Mouse (Mus musculus) c-Kit-positive CD71-negative TER-119-negative erythroid progenitor cells, embryonic 14.5 days (primary cell): ENCODE data around the gene Pcdh15.

ENCODE experiments used
- DNase-seq: peaks from one replicate; pipeline ENCODE4 v3.0.0-alpha.2; 2013; ENCODE audit warnings: low read depth

The Pcdh15 gene

DNA sequence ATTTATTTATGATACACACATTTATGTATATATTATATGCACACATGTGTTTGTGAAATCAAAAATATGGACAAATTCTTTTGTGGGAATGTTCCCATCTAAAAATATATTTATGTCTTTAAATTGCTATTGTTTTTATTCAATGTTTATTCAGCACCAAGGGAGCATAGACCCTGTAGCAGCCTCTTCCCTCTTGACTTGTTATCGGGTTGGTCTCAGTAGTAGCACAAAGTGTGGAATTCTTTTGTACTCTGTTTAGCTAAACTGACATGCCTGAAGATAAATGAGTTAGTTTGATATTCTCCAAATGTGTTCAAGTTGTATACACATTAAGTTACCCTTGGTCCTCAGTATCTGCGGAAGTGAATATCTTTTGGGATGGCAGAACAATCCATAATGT, 848.7 kb downstream of the Pcdh15 start:
- DNase-seq, result no peak

DNA sequence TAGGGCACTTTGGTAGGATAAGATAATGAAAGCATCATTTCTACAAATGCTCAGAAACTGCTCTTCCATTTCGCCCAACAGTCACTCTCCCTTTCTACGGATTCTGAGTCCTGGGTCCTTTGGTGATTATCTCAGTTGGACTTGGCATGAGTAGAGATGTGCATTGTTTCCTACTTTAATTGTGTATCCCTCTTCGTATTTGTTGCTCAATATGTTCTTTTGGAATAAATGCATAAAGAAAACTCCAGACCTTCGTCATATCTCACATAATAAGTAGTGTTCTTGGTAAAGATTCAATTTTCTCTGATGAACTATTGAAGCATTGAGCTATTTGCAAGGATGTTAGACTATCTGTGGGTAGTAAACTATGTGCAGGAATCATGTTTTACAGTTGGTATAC, 854.2 kb downstream of the Pcdh15 start:
- DNase-seq, result no peak

DNA sequence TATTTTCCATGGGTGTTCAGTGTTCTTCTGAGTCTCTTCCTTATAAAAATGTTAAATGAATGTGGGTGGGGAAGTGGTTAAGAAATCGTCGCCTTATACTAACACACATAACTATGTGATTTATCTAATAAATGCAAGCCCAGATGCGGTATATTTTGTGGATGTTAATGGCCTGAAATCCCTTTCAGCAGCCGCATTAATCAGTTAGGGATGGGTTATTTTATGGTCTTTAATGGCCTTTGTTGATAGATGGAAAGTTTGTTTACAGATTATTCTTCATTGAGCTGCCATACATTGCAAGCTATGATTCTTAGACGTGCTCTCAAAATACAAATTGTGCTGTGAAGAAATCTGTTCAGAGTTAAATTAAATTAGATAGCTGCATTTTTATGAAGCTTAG, 884.9 kb downstream of the Pcdh15 start:
- DNase-seq, result no peak

DNA sequence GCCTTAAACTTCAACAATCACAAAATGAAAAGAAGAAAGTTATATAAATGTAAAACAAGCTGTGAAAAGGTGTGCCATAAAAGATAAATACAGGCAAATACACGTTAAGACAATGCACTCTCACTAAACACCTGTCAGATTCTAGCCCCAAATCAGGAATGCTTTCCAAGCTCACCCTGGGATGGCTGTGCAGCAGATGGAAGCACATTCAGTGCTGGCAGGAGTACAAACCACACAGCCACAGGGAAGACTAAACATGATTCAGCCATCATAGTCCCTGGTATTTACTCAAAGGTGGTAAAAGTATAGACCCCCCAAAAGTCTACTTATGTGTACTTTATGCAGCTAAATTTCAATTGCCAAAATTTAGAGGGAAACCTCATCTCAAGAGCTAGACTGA, 909.7 kb downstream of the Pcdh15 start:
- DNase-seq, result no peak

DNA sequence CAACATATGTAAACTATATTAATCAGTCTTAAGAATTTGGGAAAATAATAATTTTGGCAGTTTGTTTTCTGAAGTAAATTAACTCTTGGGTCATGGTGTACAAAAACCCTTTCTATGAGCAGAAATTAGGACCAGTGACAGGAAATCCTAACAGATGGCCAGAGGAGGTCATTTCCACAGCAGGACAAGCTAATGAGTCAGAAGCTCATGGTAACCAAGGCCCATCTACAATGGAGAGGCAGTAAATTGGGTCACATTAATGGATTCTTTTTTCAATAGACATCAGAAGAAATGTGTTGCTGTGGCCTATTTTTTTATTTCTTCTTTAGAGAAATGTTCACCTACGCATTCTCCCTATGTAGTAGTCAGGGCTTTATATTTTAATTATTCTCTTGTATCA, 923.9 kb downstream of the Pcdh15 start:
- no peak for DNase-seq

DNA sequence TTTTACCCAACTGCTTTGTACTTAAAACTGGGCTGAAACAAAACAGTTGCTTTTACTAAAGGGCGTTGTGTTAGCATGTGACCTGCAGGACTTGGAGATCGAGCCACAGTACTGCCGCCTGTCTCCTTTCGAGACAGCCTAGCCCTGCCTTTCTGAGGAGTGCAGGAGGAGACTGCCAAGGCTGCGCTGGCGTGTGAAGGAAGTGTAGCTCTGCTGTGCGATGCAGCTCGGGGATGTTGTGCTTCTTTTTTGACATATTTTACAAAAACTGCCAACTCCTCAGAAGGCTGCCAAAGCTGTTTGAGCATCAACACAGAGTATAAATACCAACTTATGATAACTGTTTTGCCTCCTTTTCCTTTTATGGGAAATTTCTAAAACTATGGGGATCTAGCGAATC, 953.9 kb downstream of the Pcdh15 start:
- no peak for DNase-seq

DNA sequence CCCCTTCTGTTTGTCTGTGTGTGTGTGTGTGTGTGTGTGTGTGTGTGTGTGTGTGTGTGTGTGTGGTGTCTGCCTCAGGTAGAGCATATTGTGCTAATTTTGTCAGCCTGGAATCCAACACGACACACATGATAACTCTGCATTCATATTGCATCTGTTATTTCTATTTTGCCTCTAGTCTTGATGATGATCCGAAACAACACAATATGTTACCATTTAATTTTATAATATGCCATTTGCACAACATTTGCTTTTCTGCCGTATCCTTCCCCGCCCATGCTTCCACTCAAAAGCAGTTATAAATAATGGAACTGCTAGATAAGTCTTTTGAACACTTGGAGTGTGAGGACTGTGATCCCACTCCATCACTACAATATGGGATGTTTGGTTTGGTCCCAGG, 987.5 kb downstream of the Pcdh15 start:
- no peak for DNase-seq

DNA sequence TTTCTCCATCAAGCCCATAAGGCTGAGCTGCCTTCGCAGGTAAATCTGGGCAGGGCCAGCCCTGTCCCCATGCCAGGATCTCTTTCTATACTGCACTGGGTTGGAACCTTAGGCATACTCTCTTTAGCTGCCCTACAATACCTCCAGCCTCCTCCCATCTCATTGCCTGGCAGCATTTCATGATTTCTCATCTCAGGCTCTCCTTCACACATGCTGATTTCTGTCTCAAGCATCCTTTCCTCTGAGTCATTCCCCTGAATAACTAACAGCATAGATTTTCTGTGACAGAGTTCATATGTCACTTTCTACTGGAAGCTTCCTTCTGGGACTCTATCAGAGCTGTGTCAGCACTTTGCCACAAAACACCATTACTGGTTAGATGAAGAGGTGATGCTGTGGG, 999.2 kb downstream of the Pcdh15 start:
- no peak for DNase-seq

DNA sequence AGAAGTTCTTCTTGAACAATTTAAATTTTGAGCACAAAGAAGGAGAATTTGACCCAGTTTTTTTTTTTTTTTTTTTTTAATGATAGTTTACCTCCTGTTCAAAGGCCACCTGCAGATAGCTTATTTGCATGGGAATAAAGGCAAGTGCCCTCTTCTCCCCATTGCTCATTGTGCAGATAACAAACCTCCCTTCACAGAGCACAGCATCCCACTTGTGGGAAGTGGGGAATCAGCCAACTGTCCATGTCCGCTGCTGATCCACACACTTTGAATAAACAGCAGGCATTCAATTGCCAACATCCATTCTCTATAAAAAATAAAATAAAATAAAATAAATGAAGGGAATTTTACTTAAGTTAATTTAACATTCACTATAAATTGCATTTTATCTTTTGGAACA, 1015.0 kb downstream of the Pcdh15 start:
- DNase-seq, result no peak

DNA sequence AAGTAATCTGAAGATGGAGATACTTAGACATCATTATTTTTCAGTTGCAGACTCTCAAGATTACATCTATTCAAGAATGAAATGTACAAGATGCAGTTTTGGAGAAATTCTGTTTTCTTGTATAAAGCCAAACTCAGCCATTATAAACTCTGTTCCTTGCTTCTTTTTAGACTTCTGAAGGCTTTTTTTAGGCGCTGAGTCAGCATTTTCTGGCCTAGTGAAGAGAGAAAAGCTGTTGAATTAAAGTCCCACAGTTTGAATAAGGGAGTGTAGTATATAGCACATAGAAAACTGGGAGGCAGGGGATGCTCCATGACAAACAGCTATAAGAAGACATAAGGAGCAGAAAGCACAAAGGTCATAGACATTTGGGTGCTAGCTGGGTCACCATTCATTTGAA, 1017.7 kb downstream of the Pcdh15 start:
- DNase-seq, result no peak

DNA sequence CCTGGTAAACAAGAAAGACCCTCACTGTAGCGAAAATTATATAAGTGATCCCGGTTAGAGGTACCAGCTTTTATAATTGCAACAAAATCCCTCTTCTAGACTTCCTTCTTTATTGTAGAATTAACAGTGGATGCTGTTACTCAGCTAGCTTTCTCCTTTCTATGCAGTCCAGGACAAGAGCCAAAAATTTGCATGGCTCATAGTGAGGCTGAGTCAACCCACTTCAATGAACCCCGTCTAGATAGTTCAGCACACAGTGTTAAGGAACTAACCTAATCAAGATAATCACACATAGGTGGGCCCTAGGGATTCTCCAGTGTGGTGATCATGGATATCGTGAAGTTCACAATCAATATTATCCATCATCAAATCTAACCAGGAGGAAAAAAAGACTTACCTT, 1024.3 kb downstream of the Pcdh15 start:
- DNase-seq, result no peak

DNA sequence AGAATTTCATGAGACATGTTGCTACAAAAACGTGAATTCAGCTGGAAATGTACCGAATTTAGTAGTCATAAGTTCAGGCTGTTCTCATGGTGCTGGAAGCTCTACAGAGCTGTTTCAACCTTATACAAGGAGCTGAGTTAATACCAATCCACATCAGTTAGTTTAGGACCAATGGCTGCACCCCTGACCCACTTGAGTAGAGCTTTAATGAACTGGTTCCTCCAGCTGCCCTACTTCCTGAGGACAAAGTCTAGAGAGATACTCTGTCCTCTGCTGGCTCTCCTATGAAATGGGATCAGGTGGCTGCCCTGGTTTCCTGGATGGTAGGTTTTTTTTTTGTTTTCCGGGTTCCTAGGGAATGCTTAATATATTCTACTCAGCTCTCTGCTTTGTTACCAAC, 1030.0 kb downstream of the Pcdh15 start:
- no peak for DNase-seq

DNA sequence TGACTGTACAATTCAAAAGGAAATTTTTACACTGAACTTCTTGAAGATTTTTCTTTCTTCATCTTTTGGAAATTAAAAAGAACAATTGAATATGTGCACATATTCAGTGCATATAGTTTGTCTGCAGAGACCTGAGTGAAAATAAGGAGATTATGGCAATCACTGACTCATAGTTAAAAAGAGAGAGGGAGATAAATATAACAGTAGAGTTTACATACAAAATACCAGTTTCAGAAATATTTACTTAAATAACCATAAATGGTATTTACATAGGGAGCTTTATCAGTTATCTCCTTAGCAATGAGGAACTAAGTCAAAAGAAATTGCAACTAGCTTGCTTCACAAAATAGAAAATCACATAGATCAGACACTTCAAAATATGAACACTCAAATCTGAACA, 1030.5 kb downstream of the Pcdh15 start:
- no peak for DNase-seq

DNA sequence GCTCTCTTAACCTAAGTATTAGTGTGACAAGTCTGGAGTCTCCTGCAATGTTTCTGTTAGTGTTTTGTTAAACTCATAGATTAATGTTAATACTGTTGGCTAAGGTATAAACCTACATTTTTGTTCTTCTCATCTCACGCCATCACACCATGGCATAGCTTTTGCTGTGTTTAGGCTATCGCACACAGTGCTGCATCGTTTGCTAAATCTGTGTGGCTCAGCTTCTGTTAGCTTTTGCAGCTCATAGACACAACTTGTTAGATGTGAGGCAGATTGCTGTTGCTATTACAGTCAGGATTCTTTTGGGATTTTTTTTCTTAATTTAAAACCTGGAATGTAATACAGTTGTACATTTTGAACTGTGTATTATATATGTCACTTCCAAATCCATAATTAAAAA, 1031.7 kb downstream of the Pcdh15 start:
- DNase-seq, result no peak

DNA sequence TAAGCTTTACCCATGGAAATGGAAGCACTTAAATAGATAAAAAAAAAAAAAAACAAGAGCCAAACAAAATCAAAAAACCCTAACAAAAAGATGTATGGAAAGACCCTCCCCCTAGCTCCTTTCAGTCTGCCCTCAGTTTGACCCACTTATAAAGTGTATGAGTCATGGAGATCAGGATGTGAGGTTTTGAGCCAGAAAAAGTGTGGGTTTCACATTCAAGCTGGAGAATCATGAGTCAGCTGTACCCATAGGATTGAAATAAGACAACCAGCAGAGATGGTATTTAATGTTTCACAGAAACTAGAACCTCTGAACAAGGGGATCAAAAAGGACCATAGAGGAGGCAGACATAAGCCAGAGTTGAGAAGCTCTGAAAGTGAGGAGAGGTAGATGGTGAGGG, 1048.8 kb downstream of the Pcdh15 start:
- DNase-seq, result no peak

DNA sequence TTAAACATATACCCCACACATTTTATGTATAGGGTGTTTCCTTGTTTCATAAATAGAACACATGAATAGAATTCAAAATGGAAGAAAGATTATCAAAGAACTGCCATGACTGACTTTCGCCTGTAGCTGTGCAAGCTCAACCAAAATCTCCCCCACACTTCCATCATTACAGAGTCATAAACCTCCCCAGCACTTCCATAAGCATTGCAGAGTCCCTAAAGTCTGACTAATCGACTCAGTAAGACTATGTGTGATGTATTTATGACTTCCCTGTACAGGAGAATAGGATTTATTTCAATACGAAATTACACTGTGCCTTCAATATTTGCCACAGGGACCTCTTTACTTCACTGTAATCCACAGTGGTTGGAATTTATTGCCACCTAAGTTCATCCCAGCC, 1082.8 kb downstream of the Pcdh15 start:
- no peak for DNase-seq

DNA sequence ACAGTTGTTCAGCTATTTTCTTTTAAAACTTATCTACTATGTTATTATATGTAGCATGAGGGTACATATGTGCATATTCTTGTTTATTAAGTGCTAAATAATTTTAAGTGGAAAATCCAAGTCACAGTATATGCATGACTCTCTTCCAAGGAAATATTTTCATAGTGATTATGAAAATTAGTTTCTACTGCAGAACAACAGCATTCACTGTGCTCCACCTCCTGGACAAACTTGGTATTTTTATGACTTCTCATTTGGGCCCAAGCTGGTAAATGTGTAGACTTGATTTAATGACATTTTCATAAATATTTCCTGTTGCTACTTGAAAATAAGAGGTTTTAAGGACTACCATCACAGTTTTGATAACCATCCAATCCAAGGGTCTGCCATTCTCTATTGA, 1104.5 kb downstream of the Pcdh15 start:
- no peak for DNase-seq

DNA sequence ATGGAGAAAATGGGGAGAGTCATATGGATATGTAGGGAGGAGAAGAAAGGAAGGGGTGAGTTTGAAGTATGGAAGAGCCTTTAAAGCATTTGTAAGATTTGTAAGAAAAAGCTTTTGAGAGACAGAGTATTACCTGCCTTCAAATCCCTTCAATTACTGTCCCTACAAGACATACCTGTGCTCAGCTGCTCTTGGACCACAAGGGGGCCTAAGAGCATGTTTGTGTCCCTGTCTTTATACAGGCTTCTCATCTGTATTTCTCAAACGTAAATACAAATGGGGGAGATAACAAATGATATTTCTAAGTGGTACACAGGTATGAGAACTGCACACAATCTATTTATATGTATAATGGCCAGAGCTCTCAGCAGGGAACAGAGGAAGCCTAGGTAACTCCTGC, 1118.1 kb downstream of the Pcdh15 start:
- DNase-seq, result no peak

DNA sequence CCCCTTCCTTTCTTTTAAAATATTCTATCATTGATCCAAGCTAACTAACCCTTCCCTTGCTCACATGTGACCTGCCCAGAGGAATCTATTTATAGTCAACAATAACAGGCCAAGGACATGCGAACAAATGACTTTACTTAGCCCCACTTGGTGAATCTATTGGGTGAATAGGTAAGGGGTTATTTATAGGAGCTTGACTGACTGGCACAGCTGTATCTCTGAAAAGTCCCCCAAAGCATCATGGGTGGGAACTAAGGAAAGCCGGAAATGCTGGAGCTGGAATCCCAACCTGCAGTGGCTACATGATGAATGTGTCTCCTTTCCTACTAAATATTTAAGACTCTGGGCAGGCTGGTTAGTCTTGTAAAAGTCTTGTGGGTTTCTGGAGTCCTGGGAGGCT, 1121.3 kb downstream of the Pcdh15 start:
- DNase-seq, result no peak

DNA sequence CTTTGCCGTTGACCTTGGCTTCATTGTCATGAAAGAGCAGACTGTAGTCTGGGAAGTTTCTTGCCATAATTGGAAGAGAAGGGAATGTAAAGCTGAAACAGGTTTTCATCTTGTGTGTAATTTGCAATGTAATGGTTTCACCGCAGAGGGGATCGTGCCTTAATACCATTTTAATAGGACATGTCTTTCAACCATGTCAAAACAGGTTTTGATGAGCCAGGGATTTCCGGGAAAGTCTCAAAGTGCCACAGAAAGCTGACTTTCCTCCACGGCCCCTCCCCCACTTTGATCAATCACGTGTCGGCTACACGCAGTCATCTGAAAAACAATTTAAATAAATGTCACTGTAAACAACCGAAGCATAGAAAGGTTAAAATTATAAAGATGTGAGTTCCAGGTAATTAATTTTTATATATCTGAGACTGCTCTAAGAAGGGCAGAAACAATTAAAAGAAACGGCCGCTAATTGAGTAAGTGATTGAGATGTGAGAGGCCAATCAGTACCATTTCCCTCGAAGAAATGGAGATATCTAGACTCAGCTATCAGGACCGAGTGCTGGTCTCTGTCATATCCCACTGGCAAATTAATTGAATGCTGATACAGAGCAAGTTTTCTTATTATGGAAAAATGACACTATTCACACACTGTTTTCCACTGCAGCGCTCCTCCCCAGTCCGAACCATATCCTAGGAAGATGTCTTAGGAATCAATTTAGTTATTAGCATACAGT, 1158.7 kb downstream of the Pcdh15 start:
- no peak for DNase-seq

DNA sequence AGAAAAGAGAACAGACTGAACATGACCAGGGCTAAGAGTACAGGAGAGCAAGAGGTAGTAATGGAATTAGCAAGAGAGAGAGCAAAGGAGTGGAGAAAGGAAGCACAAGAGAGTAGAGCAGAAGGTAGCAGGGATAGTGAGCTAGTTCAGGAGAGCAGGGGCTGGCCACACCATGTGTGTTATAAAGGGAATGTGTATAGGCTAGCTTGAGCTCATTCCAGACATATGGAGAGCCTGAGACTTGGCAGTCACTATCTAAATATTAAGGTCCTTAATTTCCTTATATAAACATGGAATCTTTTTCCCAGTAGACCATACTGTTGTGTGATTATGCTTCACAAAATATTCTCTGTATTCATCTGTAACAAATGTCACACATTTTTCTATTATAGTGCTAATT, 1159.5 kb downstream of the Pcdh15 start:
- no peak for DNase-seq

DNA sequence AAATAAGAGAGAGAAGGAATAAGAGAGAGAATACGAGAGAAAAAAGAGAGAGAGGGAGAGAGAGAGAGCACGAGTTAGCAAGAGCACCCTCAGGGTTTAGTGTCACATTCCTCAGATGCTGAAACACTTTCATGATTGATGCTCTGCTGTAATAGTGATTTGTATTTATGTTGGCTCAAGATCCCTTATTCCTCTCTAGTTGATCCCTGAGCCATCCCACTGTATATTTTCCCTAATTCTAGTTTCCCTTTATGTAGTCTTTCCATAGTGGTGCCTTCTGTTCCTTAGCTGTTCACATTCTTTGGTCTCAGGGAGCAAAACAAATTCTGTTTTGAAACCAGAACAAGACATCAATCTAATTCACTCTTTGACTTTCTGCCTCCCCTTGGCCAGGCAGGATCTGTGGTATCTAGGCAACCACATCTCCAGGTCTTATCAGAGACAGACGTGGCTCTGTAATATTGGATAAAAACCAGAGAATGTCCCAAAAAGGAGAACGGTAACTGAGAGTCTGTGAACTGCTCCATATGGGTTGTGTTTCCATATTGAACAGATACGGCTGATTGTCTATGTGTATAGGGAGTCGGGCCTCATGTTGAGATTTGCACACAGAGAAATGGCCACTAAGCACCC, 1170.6 kb downstream of the Pcdh15 start:
- DNase-seq, result no peak

DNA sequence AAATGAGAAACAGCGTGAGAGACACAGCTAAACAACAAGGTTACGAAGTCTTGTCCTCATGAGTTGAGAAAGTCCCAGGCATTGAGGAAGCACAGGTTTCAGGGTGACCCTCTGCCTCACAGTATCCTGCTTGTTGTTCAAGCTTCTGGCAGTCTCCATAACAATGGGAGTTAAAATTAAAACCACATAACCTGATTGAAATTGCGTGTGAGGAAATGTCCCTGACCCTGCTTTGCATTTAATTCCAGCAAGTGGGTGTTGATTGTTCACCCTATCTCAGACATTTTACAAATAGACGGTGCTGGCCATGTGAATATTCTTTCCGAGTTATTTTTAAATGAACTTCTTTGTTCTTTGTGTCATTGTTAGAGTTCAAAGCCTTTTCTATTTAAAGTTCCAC, 1171.8 kb downstream of the Pcdh15 start:
- DNase-seq, result no peak

DNA sequence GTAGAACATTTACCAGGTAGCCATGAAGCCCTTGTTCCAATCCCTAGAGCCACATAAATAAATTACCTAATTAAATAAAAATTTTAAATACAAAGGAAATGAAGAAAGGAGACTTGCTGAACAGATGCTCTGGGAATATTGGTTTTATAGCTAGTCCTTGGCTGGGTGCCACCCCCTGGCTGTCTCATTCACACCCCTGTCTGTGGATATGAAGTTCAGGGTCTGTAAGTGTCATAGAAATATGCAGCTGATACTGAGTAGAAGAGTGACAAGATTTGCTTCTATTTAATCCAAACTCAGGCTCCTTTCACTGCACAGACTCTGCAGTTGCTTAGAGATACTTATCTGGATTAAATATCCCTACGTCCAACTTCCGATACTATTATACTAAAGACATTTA, 1205.0 kb downstream of the Pcdh15 start:
- DNase-seq, result no peak
